Mouse (Mus musculus) heart, postnatal 0 days (tissue): ENCODE results near the gene Pmm1. TPM values are rescaled to one million over a fixed set of nuclear protein-coding genes. Genes with fewer than 3 reads are reported as not detected.
"Not testable (repeated sequence)": the region's sequence is repeated elsewhere in the genome, so short reads cannot be mapped to it uniquely, and the experiment has no call there.

Experiments
- ATAC-seq: fragments of 200-750 bp; cut with Nextera tagmentation; 2 replicates; pipeline ENCODE4 v1.8.0; 2017; ENCODE audit warnings: low read depth, moderate number of reproducible peaks, moderate library complexity; ENCODE audit not compliant: insufficient read depth
- DNase-seq: peaks from one replicate; pipeline ENCODE4 v3.0.0-alpha.2; 2016; ENCODE audit warnings: low spot score
- H3K27ac ChIP-seq: fragments of 300-500 bp; sonication (generic); 2 replicates; pipeline ENCODE4 v1.5.1; 2014; ENCODE audit warnings: low read depth, mild to moderate bottlenecking
- H3K27me3 ChIP-seq: fragments of 300-500 bp; sonication (generic); 2 replicates; pipeline ENCODE4 v1.6.1; 2014; ENCODE audit warnings: low read length, mixed read lengths; ENCODE audit not compliant: control insufficient read depth, insufficient read depth
- H3K36me3 ChIP-seq: fragments of 300-500 bp; sonication (generic); replicated peaks from 2 replicates; pipeline ENCODE4 v1.6.1; 2014; ENCODE audit warnings: low read length, mixed read lengths; ENCODE audit not compliant: control insufficient read depth, insufficient read depth
- H3K4me1 ChIP-seq: fragments of 300-500 bp; sonication (generic); 2 replicates; pipeline ENCODE4 v1.6.1; 2014; ENCODE audit warnings: antibody characterized with exemption; ENCODE audit not compliant: control insufficient read depth, insufficient read depth
- H3K4me2 ChIP-seq: fragments of 300-500 bp; sonication (generic); 2 replicates; pipeline ENCODE4 v1.6.1; 2014; ENCODE audit warnings: low read depth, mild to moderate bottlenecking, low read length, moderate library complexity
- H3K4me3 ChIP-seq: fragments of 300-500 bp; sonication (generic); 2 replicates; pipeline ENCODE4 v1.5.1; 2014; ENCODE audit warnings: low read depth, low read length
- H3K9ac ChIP-seq: fragments of 300-500 bp; sonication (generic); replicated peaks from 2 replicates; pipeline ENCODE4 v1.6.1; 2014; ENCODE audit warnings: low read depth, low read length, mixed read lengths
- H3K9me3 ChIP-seq: fragments of 300-500 bp; sonication (generic); replicated peaks from 2 replicates; pipeline ENCODE4 v1.6.1; 2016; ENCODE audit warnings: low read length; ENCODE audit not compliant: control insufficient read depth
- CTCF ChIP-seq: IDR thresholded peaks from 2 replicates; pipeline ENCODE4 v1.5.1; 2016; ENCODE audit warnings: antibody characterized with exemption, control low read depth, low read depth
- EP300 ChIP-seq: IDR thresholded peaks from 2 replicates; pipeline ENCODE4 v1.6.1; 2016; ENCODE audit warnings: antibody characterized with exemption, low read depth
- WGBS: fragments of 180-500 bp; shearing (Covaris S2); extraction: QIAGEN DNeasy Blood & Tissue Kit; methylation state at CpG from one replicate; pipeline ENCODE4 v1.1.7; 2014; 5-methylcytosine and 5-hydroxymethylcytosine counted together
- polyA plus RNA-seq: library from polyadenylated mRNA; unstranded; fragments of >200 nt; fragmentation: Nextera tagmentation; extraction: Ambion mirVana; gene quantifications from 2 replicates; pipeline ENCODE4 v1.2.1, GENCODE M21; 2015
- total RNA-seq: library from RNA; depleted of rRNA; stranded (reverse); fragments of >200 nt; gene quantifications from 2 replicates; pipeline ENCODE4 v1.2.3, GENCODE M21; 2014; ENCODE audit warnings: low replicate concordance

The Pmm1 gene
- total and polyA plus RNA-seq, 2 experiments from 2014 or later, result 17.8 to 27.0 TPM

- 0 out of 2 replicates have a peak, but pooled peaks cover 3% of the 10 kb centered on the region for H3K36me3 ChIP-seq
- H3K27ac ChIP-seq, result no peak within 1 kb of the TSS
- DNase-seq (no peak), ATAC-seq (no peak)
- H3K4me3 ChIP-seq, result no peak within 1 kb of the TSS
- no peak within 1 kb of the TSS for H3K4me2 ChIP-seq
- TF ChIP-seq CTCF (no peak), EP300 (no peak)
- no peaks in the 10 kb centered on the region for H3K9me3 ChIP-seq
- no peaks in the 10 kb centered on the region for H3K27me3 ChIP-seq
- no peak within 1 kb of the TSS for H3K9ac ChIP-seq
- WGBS, result 73% methylated on average over 3 of the region's 3 CpGs
- 0 out of 2 replicates have a peak, but pooled peaks cover 9% of the 10 kb centered on the region for H3K4me1 ChIP-seq
Observed at GRCm38 (mm10) chr15:81987646-81988045, 26.9 kb upstream of the Pmm1 start, which contains the start of gene Xrcc6. Xrcc6 (plus strand) TSS chr15:81987835.

- TF ChIP-seq CTCF (no peak), EP300 (no peak)
- H3K9me3 ChIP-seq, result no peaks in the 10 kb centered on the region
- H3K27me3 ChIP-seq, result no peaks in the 10 kb centered on the region
- 44% methylated on average over 2 of the region's 2 CpGs for WGBS
- H3K4me2 ChIP-seq, result no peak overlapping the region
- H3K36me3 ChIP-seq, result no peaks in the 10 kb centered on the region
- ATAC-seq (no peak), DNase-seq (no peak)
- H3K4me3 ChIP-seq, result no peak overlapping the region
- H3K4me1 ChIP-seq, result 0 out of 2 replicates have a peak, but pooled peaks cover 8% of the 10 kb centered on the region
- no peak overlapping the region for H3K27ac ChIP-seq
- no peak overlapping the region for H3K9ac ChIP-seq
Observed at GRCm38 (mm10) chr15:81985267-81986161, 24.8 kb upstream of the Pmm1 start.

GRCm38 (mm10) chr15:81982173-81982572 lies 21.4 kb upstream of the Pmm1 start:
- Histone ChIP-seq H3K4me2 (no peak overlapping the region), H3K27ac (no peak overlapping the region), H3K4me3 (no peak overlapping the region), H3K36me3 (no peaks in the 10 kb centered on the region), H3K27me3 (no peaks in the 10 kb centered on the region), H3K9ac (no peak overlapping the region), H3K4me1 (no peaks in the 10 kb centered on the region), H3K9me3 (no peaks in the 10 kb centered on the region)
- 49% methylated on average over 1 of the region's 1 CpGs for whole genome bisulfite sequencing
- DNase-seq (no peak), ATAC-seq (no peak)
- TF ChIP-seq CTCF (no peak), EP300 (no peak)

GRCm38 (mm10) chr15:81980321-81980720 lies 19.6 kb upstream of the Pmm1 start, which contains the start of gene 1700029P11Rik:
1700029P11Rik (plus strand) TSS chr15:81980540.
- ATAC-seq, result no peak

GRCm38 (mm10) chr15:81975156-81975555 lies 14.4 kb upstream of the Pmm1 start:
- H3K36me3 ChIP-seq, H3K4me2 ChIP-seq, H3K9me3 ChIP-seq, ATAC-seq, DNase-seq, H3K4me1 ChIP-seq, H3K9ac ChIP-seq, H3K4me3 ChIP-seq, H3K27ac ChIP-seq, H3K27me3 ChIP-seq: not testable (repeated sequence)
- WGBS, result 88% methylated on average over 8 of the region's 8 CpGs

More at GRCm38 (mm10) chr15:81980321-81980720, 19.6 kb upstream of the Pmm1 start, which contains the start of gene 1700029P11Rik:
- Histone ChIP-seq H3K4me3 (no peak within 1 kb of the TSS), H3K9me3 (0 out of 2 replicates have a peak, but pooled peaks cover under 1% of the 10 kb centered on the region), H3K4me2 (no peak within 1 kb of the TSS), H3K36me3 (no peaks in the 10 kb centered on the region), H3K27ac (no peak within 1 kb of the TSS), H3K27me3 (no peaks in the 10 kb centered on the region), H3K4me1 (no peaks in the 10 kb centered on the region), H3K9ac (no peak within 1 kb of the TSS)
- WGBS, result 92% methylated on average over 23 of the region's 23 CpGs
- DNase-seq, result no peak
- TF ChIP-seq EP300 (no peak), CTCF (no peak)

- ATAC-seq, H3K9me3 ChIP-seq, H3K27ac ChIP-seq, H3K9ac ChIP-seq, H3K4me2 ChIP-seq, H3K4me3 ChIP-seq, H3K36me3 ChIP-seq, H3K4me1 ChIP-seq, DNase-seq, H3K27me3 ChIP-seq: not testable (repeated sequence)
- 83% methylated on average over 4 of the region's 4 CpGs for WGBS
Observed at GRCm38 (mm10) chr15:81970498-81970897, 9.8 kb upstream of the Pmm1 start.

GRCm38 (mm10) chr15:81969635-81970034 lies 8.9 kb upstream of the Pmm1 start:
- not testable (repeated sequence) for H3K4me1 ChIP-seq, H3K27ac ChIP-seq, ATAC-seq, H3K27me3 ChIP-seq, H3K4me2 ChIP-seq, H3K36me3 ChIP-seq, DNase-seq, H3K9me3 ChIP-seq, H3K9ac ChIP-seq, H3K4me3 ChIP-seq
- WGBS, result 57% methylated on average over 6 of the region's 6 CpGs
